ENCODE assay signal across 14 mouse cellular contexts in genomic region chr2:120111172-120111571, GRCm38 (mm10). TPM values are rescaled to one million over a fixed set of nuclear protein-coding genes. Genes with fewer than 3 reads are reported as not detected.
A peak's percentile ranks its signal among the peaks of the same experiment; 100 is the strongest.
DNase-seq lines count a peak whose midpoint lies in the region; ATAC-seq and TF ChIP-seq lines count a peak whose summit lies in the region.
"Had no signal": no experiment of that assay in that cellular context is flagged by ENCODE, and none has a peak within 500 bp of the region (broad histone marks: within the 10 kb centered on the region; RNA-seq: fewer than 3 reads in every experiment).

No protein-coding gene starts in this region.

- H3K27me3 ChIP-seq in heart, embryonic 12.5 days (replicated peaks) = no peaks in the 10 kb centered on the region
- no peaks in the 10 kb centered on the region for H3K27me3 ChIP-seq in limb, embryonic 12.5 days
- no peaks in the 10 kb centered on the region for H3K27me3 ChIP-seq in limb, embryonic 10.5 days (ENCODE audit: low read depth, poor library complexity, severe bottlenecking)
- no peaks in the 10 kb centered on the region for H3K27me3 ChIP-seq in limb, embryonic 15.5 days
- H3K27me3 ChIP-seq: midbrain, embryonic 13.5 days had no signal

- no peak overlapping the region for H3K4me2 ChIP-seq in heart, embryonic 12.5 days
- H3K4me2 ChIP-seq in limb, embryonic 12.5 days = no peak overlapping the region
- no peak overlapping the region for H3K4me2 ChIP-seq in limb, embryonic 15.5 days
- H3K4me2 ChIP-seq: hindbrain, embryonic 14.5 days; midbrain, embryonic 13.5 days had no signal

- TF ChIP-seq CTCF in bone marrow macrophage, adult 2 months (IDR thresholded peaks at IDR 0.05; ENCODE audit: low read depth, low read length) = no peak

- H3K27ac ChIP-seq in heart, embryonic 12.5 days (ENCODE audit: poor library complexity, severe bottlenecking) = peak overlapping the region; percentile 30; the same call in 1 of the 2 replicates
- peak overlapping the region; percentile 23; the same call in 1 of the 2 replicates for H3K27ac ChIP-seq in limb, embryonic 12.5 days
- no peak overlapping the region for H3K27ac ChIP-seq in limb, embryonic 10.5 days
- peak overlapping the region; percentile 37 for H3K27ac ChIP-seq in bone marrow macrophage, adult 2 months (ENCODE audit: insufficient read depth, low read depth, low read length)
- H3K27ac ChIP-seq in limb, embryonic 15.5 days = 0 out of 2 replicates have a peak overlapping the region, but pooled peaks have one; percentile 11
- H3K27ac ChIP-seq: hindbrain, embryonic 14.5 days; midbrain, embryonic 13.5 days had no signal

- no peak for DNase-seq in heart, postnatal 10 days
- no peak for DNase-seq in limb, embryonic 10.5 days (ENCODE audit: low spot score)
- DNase-seq in urinary bladder, postnatal 4 days (ENCODE audit: low spot score in 2 of 2) = no peak
- DNase-seq: cerebellum, adult 11 months; cerebellum, postnatal 25 days; gastrocnemius, postnatal 25 days; thymus, adult 18-20 months had no signal

- H3K36me3 ChIP-seq in heart, embryonic 12.5 days = peaks cover 13% of the 10 kb centered on the region
- H3K36me3 ChIP-seq in limb, embryonic 12.5 days = no peaks in the 10 kb centered on the region
- H3K36me3 ChIP-seq in limb, embryonic 10.5 days = no peaks in the 10 kb centered on the region
- no peaks in the 10 kb centered on the region for H3K36me3 ChIP-seq in limb, embryonic 15.5 days
- H3K36me3 ChIP-seq: midbrain, embryonic 13.5 days had no signal

- ATAC-seq in heart, embryonic 12.5 days (ENCODE audit: insufficient number of reproducible peaks, low FRiP score) = no peak
- ATAC-seq in limb, embryonic 12.5 days (ENCODE audit: insufficient number of reproducible peaks, insufficient read depth, low FRiP score, low TSS enrichment, low read depth) = no peak
- ATAC-seq in limb, embryonic 15.5 days (ENCODE audit: insufficient number of reproducible peaks, low FRiP score, low TSS enrichment, low read depth) = peak; percentile 55; the same call in 1 of the 2 replicates
- ATAC-seq in cerebellum, adult (ENCODE audit: insufficient number of reproducible peaks, low FRiP score, low TSS enrichment) = no peak
- ATAC-seq: midbrain, embryonic 13.5 days had no signal

- H3K4me1 ChIP-seq in heart, embryonic 12.5 days (replicated peaks) = peaks cover 61% of the 10 kb centered on the region
- H3K4me1 ChIP-seq in limb, embryonic 12.5 days (replicated peaks) = no peaks in the 10 kb centered on the region; the same call in 1 of the 2 replicates
- no peaks in the 10 kb centered on the region for H3K4me1 ChIP-seq in limb, embryonic 10.5 days
- peaks cover 22% of the 10 kb centered on the region for H3K4me1 ChIP-seq in bone marrow macrophage, adult 2 months (ENCODE audit: control insufficient read depth, insufficient read depth, low read length)
- 0 out of 2 replicates have a peak, but pooled peaks cover 5% of the 10 kb centered on the region for H3K4me1 ChIP-seq in limb, embryonic 15.5 days
- H3K4me1 ChIP-seq: midbrain, embryonic 13.5 days had no signal

- 59% methylated on average over 3 of the region's 3 CpGs for WGBS in heart, embryonic 12.5 days
- 82% methylated on average over 3 of the region's 3 CpGs for WGBS in limb, embryonic 12.5 days
- WGBS in limb, embryonic 10.5 days = 87% methylated on average over 3 of the region's 3 CpGs
- 77% methylated on average over 3 of the region's 3 CpGs for WGBS in limb, embryonic 15.5 days

- no peak for TF ChIP-seq POLR2A in bone marrow macrophage, adult 2 months (IDR thresholded peaks at IDR 0.05; ENCODE audit: borderline replicate concordance, low read depth, low read length)

- intact Hi-C loops in heart, postnatal 10 days (cut with DNase I) = loop anchor here (2.0 kb wide), 1 partner anchor 18 kb away; no protein-coding TSS in a partner anchor

- H3K4me3 ChIP-seq in heart, embryonic 12.5 days = no peak overlapping the region
- H3K4me3 ChIP-seq in limb, embryonic 12.5 days (replicated peaks) = no peak overlapping the region
- H3K4me3 ChIP-seq in limb, embryonic 10.5 days = no peak overlapping the region
- no peak overlapping the region for H3K4me3 ChIP-seq in bone marrow macrophage, adult 2 months (ENCODE audit: insufficient read depth, low read length)
- no peak overlapping the region for H3K4me3 ChIP-seq in limb, embryonic 15.5 days
- H3K4me3 ChIP-seq: midbrain, embryonic 13.5 days had no signal

- H3K9ac ChIP-seq in heart, embryonic 12.5 days = no peak overlapping the region
- H3K9ac ChIP-seq in limb, embryonic 12.5 days (replicated peaks) = no peak overlapping the region
- H3K9ac ChIP-seq in limb, embryonic 15.5 days = no peak overlapping the region
- H3K9ac ChIP-seq: hindbrain, embryonic 14.5 days; midbrain, embryonic 13.5 days had no signal

- H3K9me3 ChIP-seq in heart, embryonic 12.5 days (replicated peaks) = no peaks in the 10 kb centered on the region
- no peaks in the 10 kb centered on the region for H3K9me3 ChIP-seq in limb, embryonic 12.5 days
- H3K9me3 ChIP-seq in limb, embryonic 10.5 days (replicated peaks) = no peaks in the 10 kb centered on the region
- no peaks in the 10 kb centered on the region for H3K9me3 ChIP-seq in limb, embryonic 15.5 days
- H3K9me3 ChIP-seq: midbrain, embryonic 13.5 days had no signal

RNA-seq across cellular contexts. Expression of gene Ehd4, which starts 43.2 kb away (rescaled TPM):
- polyA plus RNA-seq in heart, embryonic 12.5 days (2016; fragmentation: Nextera tagmentation; extraction: Ambion mirVana) = 159 and 186 TPM in 2 replicates
- total RNA-seq in heart, postnatal 10 days (2021) = 100 to 1,000 TPM; 514 to 538 TPM
- 27.9 and 28.2 TPM in 2 replicates for polyA plus RNA-seq in limb, embryonic 12.5 days (2016; fragmentation: Nextera tagmentation; extraction: Ambion mirVana)
- 25.3 and 27.5 TPM in 2 replicates for polyA plus RNA-seq in limb, embryonic 10.5 days (2016; fragmentation: Nextera tagmentation; extraction: Ambion mirVana)
- 327 and 347 TPM in 2 replicates for polyA plus RNA-seq in bone marrow macrophage, adult 2 months (2012; ENCODE audit: insufficient read depth, insufficient read length, missing spikeins)
- polyA plus RNA-seq in limb, embryonic 15.5 days (2015; fragmentation: Nextera tagmentation; extraction: Ambion mirVana) = 60.6 and 97.0 TPM in 2 replicates
